Mouse (Mus musculus): ENCODE measurements at regions not wholly inside any gene's neighbourhood (a gene's known extent, or its start where the extent isn't known, plus 50 kb on each side); places are given as distances from the start of the nearest gene placed in this dataset.
"Not testable (repeated sequence)": the region's sequence is repeated elsewhere in the genome, so short reads cannot be mapped to it uniquely, and the experiment has no call there.

DNA sequence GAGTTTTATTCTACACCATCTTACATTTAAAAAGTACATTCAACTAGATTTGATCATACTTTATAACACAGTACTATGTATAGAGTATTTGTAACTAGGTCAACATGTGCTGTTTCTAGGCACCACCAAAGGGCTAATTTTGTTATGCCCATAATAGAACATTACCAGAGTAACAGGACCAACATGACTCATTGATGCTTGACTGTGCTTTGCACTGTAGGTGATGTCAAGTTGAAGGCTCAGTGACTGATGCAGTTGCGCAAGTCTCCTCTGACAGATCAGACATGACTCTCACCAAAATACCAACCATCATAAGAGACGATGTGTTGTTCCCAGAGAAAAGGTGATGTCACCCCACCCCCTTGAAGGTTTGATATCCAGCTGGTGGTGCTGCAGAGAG is 108.5 kb downstream of the Mrpl39 start:
- no peak for DNase-seq

GRCm38 (mm10) chr16:84629868-84630267 is 105.7 kb downstream of the Mrpl39 start:
- DNase-seq, result no peak

GRCm38 (mm10) chr16:84644446-84644845 is 91.1 kb downstream of the Mrpl39 start:
- not testable (repeated sequence) for DNase-seq

DNA sequence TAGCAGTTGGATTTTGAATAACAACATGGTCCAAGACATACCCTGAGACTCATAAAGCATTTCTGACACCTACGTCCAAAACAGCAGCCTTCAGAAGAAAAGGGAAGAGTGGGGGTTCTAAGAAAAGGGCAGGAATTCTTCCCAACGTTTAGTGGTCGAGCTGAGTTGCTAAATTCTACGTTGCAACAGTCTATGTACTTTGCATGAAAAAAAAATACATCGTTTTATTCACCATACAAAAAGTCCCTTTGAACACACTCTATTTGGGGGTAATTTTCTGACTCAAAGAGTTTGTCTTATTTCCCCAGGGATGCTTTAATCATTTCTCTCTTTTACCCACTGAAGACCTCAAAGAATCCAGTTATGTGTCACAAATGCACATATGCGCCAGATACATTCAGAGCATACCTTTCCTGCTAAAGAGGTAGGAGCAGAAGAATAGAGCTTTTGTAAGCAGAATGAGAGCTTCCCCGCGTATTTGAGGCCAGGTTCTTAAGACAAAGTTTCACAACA is 89.3 kb downstream of the Mrpl39 start:
- DNase-seq, result no peak

DNA sequence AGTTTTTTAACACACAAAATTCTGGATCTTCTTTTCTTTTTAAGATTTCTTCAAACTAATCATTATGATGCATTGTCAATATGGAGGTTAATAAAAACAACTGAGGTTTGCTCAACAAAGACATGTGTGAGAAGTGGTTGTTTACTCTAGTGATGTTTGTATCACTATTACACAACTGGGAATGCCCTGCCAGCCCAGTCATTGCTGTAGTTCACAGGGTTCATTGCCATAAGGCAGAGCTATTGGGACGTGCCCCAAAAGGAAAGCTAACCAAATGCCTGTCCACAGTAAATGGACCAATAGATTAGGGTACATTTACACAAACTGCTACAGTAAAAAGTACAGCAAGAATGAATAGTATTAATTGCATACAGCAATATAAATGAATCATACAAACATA is 84.9 kb downstream of the Mrpl39 start:
- no peak for DNase-seq

DNA sequence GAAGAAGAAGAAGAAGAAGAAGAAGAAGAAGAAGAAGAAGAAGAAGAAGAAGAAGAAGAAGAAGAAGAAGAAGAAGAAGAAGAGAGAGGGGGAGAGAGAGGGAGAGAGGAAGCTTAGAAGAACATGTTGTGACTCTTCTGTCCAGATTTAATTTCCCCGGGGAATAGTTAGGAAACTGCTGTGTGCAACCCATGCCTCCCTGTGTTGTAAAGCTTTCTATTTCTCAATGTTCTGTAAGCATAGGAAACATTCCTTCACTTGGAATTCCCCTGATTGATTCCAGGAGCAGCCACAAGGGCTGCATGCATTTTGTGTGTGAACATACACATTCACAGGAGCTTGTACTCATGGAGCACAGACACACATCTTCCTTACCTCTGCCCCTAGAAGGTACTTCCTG is 81.7 kb downstream of the Mrpl39 start:
- no peak for DNase-seq

DNA sequence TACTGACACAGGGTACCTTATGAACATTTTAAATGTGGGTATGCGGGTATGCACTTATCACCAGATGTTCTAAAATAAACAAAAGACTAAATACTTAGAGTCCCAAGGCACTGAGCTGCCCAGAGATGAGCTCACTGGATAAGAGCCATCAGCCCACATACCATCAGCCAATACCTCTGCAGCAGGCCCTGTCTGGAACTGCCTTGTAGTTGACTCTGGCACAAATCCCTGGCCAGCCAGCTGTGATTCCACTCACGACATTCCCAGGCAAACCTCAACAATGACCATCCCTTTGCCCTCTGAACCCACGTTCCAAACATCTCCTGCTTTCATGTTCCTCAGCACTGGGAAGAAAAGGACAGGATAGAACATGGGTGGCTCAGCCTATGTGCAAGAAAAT is 73.7 kb downstream of the Mrpl39 start:
- DNase-seq, result no peak

DNA sequence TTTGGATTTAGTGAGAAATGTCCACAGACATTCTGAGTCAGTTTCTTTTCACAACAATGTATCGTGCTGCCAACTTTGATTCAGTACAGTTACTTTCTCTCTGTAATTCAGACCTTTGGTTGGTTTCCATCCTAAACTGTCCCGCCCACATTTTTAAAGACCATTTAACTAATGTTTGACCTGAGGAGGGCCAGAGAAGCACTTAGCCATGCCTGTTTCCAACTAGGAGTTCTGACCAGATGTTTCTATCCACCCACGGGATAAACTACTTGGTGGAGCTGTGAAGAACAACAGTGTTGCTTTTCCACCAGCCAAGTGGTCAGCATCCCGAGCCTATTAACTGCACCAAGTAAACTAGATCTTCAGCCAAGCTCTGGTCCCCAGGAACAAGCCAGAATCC is 72.0 kb downstream of the Mrpl39 start:
- DNase-seq, result no peak

Measured in layer of hippocampus, adult 9-11 months (tissue).